Mouse (Mus musculus) inflammation-experienced regulatory T-cells, adult 6 months (primary cell): ENCODE data around the gene Slc12a6. TPM values are rescaled to one million over a fixed set of nuclear protein-coding genes. Genes with fewer than 3 reads are reported as not detected.
A peak's percentile ranks its signal among the peaks of the same experiment; 100 is the strongest.
"Not testable (repeated sequence)": the region's sequence is repeated elsewhere in the genome, so short reads cannot be mapped to it uniquely, and the experiment has no call there.

ENCODE experiments used
- ATAC-seq: one replicate; pipeline ENCODE4 v1.8.0; 2017
- polyA plus RNA-seq, 3 experiments: library from polyadenylated mRNA; unstranded; fragments of 100-300 nt; shearing (Covaris generic); gene quantifications; one replicate each; pipeline ENCODE4 v1.2.1; 2017

Gene Slc12a6
- polyA plus RNA-seq, 3 experiments from 2014 or later, result 37.3 to 57.5 (median 52.3) TPM

GRCm38 (mm10) chr2:112262779-112263295, 2.8 kb upstream of the Slc12a6 start:
- no peak for ATAC-seq

GRCm38 (mm10) chr2:112264364-112264763, 1.3 kb upstream of the Slc12a6 start:
- ATAC-seq, result no peak

GRCm38 (mm10) chr2:112266242-112266592, 592 bp downstream of the Slc12a6 start, which contains the start of gene Gm21985:
Gm21985 (plus strand) TSS chr2:112266314.
- peak; percentile 27 for ATAC-seq

DNA sequence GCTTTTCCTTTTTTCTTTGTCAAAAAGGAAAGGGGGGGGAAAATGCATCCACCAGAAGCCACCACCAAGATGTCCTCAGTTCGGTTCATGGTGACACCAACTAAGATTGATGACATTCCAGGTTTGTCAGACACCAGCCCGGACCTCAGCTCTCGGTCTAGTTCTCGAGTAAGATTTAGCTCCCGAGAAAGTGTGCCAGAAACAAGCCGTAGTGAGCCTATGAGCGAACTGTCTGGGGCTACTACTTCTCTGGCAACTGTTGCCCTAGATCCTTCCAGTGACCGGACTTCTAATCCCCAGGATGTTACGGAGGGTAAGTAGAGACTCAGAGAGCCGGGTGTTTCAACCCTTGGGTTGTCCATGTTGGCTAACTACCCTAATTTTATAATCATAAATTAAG, 1.2 kb downstream of the Slc12a6 start:
- ATAC-seq, result no peak

GRCm38 (mm10) chr2:112267547-112268269, 2.1 kb downstream of the Slc12a6 start:
- ATAC-seq, result peak; percentile 14

DNA sequence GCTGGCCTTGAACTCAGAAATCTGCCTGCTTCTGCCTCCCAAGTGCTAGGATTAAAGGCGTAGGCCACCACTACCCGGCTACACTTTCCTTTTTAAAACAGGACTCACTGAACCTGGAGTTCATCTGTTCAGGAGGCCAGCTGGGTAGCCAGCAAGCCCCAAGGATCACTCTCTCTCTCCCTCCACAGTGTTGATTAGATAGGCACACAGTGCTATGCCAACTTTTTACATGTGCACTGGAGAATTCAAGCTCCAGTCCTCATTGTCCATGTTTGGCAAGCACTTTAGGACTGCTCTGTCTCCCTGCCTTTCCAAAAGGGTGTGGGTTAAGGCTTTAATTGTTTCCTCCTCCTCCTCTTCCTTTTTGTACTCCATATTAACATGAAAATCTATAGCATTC, 4.4 kb downstream of the Slc12a6 start:
- no peak for ATAC-seq

DNA sequence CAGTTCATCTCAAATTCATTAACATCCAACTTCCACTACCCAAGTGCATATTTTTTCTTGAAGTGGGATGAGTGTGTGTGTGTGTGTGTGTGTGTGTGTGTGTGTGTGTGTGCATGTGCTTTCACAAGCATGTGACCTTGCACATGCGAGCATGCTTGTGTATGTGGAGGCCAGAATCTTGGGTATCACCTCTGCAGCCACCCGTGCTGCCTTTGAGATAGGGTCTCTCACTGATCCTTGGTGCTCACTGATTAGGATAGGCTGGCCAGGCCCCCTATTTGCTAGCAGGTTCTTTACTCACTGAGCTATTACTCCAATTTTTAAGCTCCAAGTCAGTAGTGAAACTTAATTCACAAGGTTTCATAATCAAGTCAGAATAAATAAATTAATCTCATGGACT, 7.3 kb downstream of the Slc12a6 start:
- no peak for ATAC-seq

GRCm38 (mm10) chr2:112273474-112273873, 7.8 kb downstream of the Slc12a6 start:
- ATAC-seq, result no peak

- no peak for ATAC-seq
Observed at GRCm38 (mm10) chr2:112276870-112277269, 11.2 kb downstream of the Slc12a6 start.

DNA sequence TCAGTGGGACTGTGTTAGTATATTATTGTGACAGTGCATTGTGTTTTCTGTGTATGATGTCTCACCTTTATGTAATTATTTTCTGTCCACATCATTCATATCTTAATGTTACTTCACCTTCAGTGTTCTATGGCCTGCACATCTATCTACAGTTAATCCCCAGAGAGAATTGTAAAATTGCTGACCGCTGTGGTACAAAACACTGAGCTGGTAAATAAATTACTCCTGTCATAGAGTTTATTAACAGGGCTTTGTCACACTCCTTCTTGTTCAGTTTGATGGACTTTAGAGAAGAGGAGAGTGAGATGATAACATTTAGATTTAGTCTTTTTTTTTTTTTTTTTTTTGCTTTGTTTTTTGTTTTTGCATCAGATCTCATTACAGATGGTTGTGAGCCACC, 17.2 kb downstream of the Slc12a6 start:
- ATAC-seq, result no peak

DNA sequence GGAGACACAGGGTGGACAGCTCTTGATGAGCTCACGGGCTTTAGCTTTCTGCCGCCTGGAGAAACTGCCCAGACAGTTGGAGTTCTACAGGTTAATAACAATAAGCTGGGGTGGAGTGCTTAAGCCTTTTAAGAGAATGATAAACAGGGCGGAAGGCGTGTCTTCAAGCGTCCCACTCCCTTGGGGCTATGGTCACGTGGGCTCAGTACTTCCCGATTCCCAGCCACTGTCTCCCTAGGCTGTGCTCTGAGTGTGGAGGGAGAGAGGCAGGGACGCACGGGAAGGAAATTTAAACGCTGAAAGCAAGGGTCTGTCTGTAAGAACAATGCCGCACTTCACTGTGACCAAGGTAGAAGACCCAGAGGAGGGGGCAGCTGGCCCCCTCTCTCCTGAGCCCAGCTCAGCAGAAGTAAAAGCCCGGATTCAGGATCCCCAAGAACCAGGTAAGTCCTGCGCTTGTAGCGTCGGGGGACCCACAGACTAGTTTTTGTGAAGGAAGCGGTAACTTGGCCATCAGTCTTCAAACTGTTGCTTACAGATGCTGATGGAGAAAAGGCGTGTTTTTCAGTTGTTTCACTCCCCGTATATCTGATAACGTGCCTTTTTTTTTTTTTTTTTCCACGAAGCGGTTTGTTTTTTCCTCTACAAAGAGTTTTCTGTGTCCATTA, 18.9 kb downstream of the Slc12a6 start:
- peak; percentile 65 for ATAC-seq

GRCm38 (mm10) chr2:112285031-112285390, 19.4 kb downstream of the Slc12a6 start:
- ATAC-seq, result no peak

DNA sequence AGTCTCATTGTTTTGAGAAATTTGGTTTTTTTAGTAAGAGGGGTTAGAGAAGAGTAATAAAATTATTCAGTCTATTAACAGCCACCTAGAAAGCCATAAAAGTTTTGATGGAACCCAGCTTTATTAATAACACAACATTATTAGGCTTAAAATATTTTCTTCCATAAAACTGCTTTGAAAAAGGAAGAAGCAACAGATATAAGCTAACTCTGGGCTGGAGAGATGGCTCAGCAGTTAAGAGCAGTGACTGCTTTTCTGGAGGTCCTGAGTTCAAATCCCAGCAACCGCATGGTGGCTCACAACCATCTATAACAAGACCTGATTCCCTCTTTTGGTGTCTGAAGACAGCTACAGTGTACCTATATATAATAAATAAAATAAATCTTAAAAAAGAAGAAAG, 20.4 kb downstream of the Slc12a6 start:
- ATAC-seq, result not testable (repeated sequence)

GRCm38 (mm10) chr2:112287059-112287458, 21.4 kb downstream of the Slc12a6 start:
- ATAC-seq, result no peak

DNA sequence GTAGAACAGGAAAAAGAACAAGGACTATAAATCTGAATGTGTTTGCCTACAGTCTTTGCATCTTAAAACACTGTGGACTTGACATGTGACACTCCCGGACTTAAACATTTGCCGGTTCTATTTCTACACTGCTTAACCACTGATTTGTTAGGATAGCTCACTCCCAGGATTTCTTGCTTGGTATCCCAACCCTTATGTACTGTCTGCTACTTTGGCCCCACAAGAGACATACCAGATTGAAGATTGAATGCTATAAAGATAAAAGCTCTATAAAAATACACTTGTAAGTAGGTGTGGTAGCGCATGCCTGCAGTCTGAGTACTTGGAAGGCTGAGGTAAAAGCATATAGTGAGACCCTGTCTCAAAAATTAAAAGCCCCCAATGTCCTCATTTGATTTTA, 23.9 kb downstream of the Slc12a6 start:
- ATAC-seq, result no peak

GRCm38 (mm10) chr2:112292823-112293222, 27.2 kb downstream of the Slc12a6 start:
- ATAC-seq, result no peak

DNA sequence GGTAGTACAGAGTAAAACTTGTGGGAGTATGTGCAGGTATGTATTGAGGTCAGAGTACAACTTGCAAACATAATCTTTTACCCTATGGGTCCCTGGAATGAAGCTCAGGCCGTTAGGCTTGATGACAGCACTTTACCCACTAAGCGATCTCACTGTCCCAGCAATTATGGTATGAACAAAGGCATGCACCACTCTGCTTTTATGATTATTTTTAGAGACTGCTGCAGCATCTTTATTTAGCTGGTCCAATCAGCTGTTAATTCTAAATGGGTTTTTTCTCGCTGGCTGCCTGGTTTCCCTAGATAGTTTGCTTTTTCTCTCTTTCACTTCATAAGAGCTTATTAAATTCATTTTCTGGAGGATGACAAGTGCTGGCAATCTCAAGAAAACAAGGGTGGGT, 30.6 kb downstream of the Slc12a6 start:
- no peak for ATAC-seq

GRCm38 (mm10) chr2:112298221-112298620, 32.6 kb downstream of the Slc12a6 start:
- no peak for ATAC-seq

DNA sequence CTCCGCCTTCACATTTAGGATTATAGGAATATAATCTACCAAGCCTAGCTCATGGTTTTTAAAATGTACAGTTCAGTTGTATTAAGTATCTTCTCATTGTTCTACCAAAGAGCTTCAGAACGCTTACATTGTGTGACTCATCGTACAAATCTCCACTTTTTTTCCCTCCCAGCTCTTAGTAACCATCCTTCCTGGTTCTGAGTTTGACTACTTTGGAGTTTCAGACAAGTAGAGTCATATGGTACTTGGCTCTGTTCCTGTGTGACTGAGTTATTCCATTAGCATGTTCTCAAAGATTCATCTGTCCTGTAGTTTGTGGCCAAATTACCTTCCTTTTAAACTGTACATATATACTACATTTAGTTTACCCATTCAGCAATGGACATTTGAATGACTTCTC, 43.0 kb downstream of the Slc12a6 start:
- ATAC-seq, result peak; percentile 42

GRCm38 (mm10) chr2:112309161-112309600, 43.6 kb downstream of the Slc12a6 start:
- ATAC-seq, result peak; percentile 60

DNA sequence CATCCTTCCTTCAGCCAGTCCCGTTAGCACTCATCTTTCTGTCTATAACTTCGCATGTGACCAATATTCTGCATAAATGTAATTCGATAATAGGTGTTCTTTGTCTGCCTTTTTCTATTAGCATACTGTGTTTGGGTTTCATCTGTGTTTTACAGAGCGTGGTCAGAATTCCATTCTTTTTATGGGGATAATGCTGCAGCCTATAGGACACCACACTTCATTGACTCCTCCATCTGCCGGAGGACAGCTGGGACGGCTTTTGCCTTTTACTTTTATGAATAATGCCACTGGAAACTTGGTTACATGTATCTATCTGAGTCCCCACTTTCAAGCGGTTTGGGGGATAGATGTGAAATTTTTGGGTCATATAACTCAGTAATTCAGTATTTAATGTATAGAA, 50.0 kb downstream of the Slc12a6 start:
- no peak for ATAC-seq

DNA sequence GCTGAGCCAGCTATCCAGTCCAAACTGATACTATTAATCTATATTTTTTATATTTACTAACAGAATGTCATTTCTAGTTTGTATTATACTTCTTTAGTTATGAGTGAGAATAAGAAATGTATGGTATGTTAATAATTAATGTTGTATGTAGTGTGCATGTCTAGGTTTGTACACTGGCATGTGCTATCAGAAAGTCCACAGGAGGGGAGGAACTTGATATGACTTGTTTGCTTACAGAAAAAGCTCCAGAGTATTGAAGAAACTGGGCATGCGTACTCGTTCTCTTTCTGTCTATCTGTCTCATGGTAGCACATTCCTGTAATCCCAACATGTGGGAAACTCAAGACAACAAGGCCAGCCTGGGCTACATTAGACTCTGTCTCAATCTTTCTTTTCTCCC, 52.6 kb downstream of the Slc12a6 start:
- no peak for ATAC-seq

- no peak for ATAC-seq
Observed at GRCm38 (mm10) chr2:112318905-112319304, 53.3 kb downstream of the Slc12a6 start.
